Mouse (Mus musculus): ENCODE measurements around the gene Clca3a1.

Gene Clca3a1

DNA sequence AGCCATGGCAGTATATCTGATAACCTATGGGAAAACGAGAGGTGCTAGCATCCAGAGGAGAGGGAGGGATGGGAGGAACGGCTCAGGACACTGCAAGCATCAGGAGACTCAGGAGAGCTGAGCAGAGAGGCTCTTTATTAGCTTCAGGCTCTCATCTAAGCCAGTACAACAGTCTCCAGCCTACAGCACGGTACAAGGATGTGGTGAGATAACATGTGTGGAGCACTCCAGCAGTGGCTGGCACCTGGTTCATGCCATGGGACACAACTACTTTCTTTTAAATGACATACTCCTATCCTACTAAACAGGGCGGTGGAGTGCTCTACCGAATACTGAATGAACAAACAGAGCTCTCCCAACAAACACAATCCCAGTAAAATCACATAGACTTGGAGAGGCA lies 79.2 kb downstream of the Clca3a1 start:
- DNase-seq (ENCODE audit: low read depth, low spot score): no peak

DNA sequence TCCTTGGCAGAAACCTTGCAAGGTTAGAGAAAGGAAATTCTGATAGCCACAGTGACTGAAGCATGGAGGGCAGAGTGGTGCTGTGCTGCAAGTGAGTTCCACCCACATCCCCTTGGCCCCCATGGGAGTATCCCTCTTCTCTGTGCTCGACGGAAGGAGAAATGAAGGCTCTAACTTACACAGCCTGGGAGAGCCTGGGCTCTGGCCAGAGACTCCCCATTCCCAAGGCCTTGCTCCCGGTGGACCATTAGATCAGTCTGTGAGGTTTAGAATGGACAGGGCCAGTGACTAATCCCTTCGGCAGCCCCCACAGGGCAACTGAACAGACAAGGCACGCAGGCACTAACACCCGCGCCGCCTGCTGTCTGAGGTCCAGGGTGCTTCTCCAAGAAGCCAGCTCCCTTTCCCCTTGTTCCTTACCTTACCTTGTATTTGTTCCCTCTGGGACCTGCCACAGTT lies 81.0 kb downstream of the Clca3a1 start:
- DNase-seq (ENCODE audit: low read depth, low spot score): no peak

All from forelimb bud, embryonic 11.5 days (tissue).